Mouse (Mus musculus): Measurements from ENCODE around the gene Snapin. TPM values are rescaled to one million over a fixed set of nuclear protein-coding genes. Genes with fewer than 3 reads are reported as not detected.
A peak's percentile ranks its signal among the peaks of the same experiment; 100 is the strongest.

Gene Snapin
- polyA plus RNA-seq, 1 experiment, result 65.1 TPM

- H3K36me3 ChIP-seq (ENCODE audit: control insufficient read depth, insufficient read depth, low read length, poor library complexity, severe bottlenecking), result no peaks in the 10 kb centered on the region
- no peak overlapping the region for H3K9ac ChIP-seq (ENCODE audit: low read depth, poor library complexity, severe bottlenecking)
- H3K4me1 ChIP-seq (ENCODE audit: control insufficient read depth, insufficient read depth, low read length), result no peaks in the 10 kb centered on the region
- 0 out of 2 replicates have a peak, but pooled peaks cover 2% of the 10 kb centered on the region for H3K27me3 ChIP-seq (ENCODE audit: control insufficient read depth, insufficient read depth, low read length, poor library complexity, severe bottlenecking)
- no peaks in the 10 kb centered on the region for H3K9me3 ChIP-seq (replicated peaks; ENCODE audit: control insufficient read depth, insufficient read depth, low read length, poor library complexity, severe bottlenecking)
- H3K27ac ChIP-seq (ENCODE audit: insufficient read depth, low read length), result no peak overlapping the region
- TF ChIP-seq CTCF (IDR thresholded peaks at IDR 0.05; ENCODE audit: low read depth, low read length), result no peak
- TF ChIP-seq POLR2A (IDR thresholded peaks at IDR 0.05; ENCODE audit: insufficient read depth, low read length), result no peak
- no peak for TF ChIP-seq EP300 (IDR thresholded peaks at IDR 0.05; ENCODE audit: insufficient read depth, low read depth, low read length)
- H3K4me3 ChIP-seq (ENCODE audit: low read depth, low read length), result no peak overlapping the region
These were observed 30.5 kb downstream of the Snapin start for GRCm38 (mm10) chr3:90460315-90460714.

GRCm38 (mm10) chr3:90459727-90460126 lies 31.1 kb downstream of the Snapin start:
- Histone ChIP-seq H3K9me3 (replicated peaks; ENCODE audit: control insufficient read depth, insufficient read depth, low read length, poor library complexity, severe bottlenecking) (no peaks in the 10 kb centered on the region), H3K4me1 (ENCODE audit: control insufficient read depth, insufficient read depth, low read length) (no peaks in the 10 kb centered on the region), H3K36me3 (ENCODE audit: control insufficient read depth, insufficient read depth, low read length, poor library complexity, severe bottlenecking) (no peaks in the 10 kb centered on the region), H3K27me3 (ENCODE audit: control insufficient read depth, insufficient read depth, low read length, poor library complexity, severe bottlenecking) (no peaks in the 10 kb centered on the region), H3K4me3 (ENCODE audit: low read depth, low read length) (no peak overlapping the region), H3K27ac (ENCODE audit: insufficient read depth, low read length) (no peak overlapping the region), H3K9ac (ENCODE audit: low read depth, poor library complexity, severe bottlenecking) (no peak overlapping the region)
- TF ChIP-seq EP300 (IDR thresholded peaks at IDR 0.05; ENCODE audit: insufficient read depth, low read depth, low read length) (no peak), POLR2A (IDR thresholded peaks at IDR 0.05; ENCODE audit: insufficient read depth, low read length) (no peak), CTCF (IDR thresholded peaks at IDR 0.05; ENCODE audit: low read depth, low read length) (no peak)

GRCm38 (mm10) chr3:90454931-90455330 lies 35.9 kb downstream of the Snapin start:
- H3K9me3 ChIP-seq (replicated peaks; ENCODE audit: control insufficient read depth, insufficient read depth, low read length, poor library complexity, severe bottlenecking), result no peaks in the 10 kb centered on the region
- peak overlapping the region; percentile 66 for H3K4me3 ChIP-seq (ENCODE audit: low read depth, low read length)
- no peaks in the 10 kb centered on the region for H3K36me3 ChIP-seq (ENCODE audit: control insufficient read depth, insufficient read depth, low read length, poor library complexity, severe bottlenecking)
- peak overlapping the region; percentile 40 for H3K27ac ChIP-seq (ENCODE audit: insufficient read depth, low read length)
- H3K27me3 ChIP-seq (ENCODE audit: control insufficient read depth, insufficient read depth, low read length, poor library complexity, severe bottlenecking), result no peaks in the 10 kb centered on the region
- H3K9ac ChIP-seq (ENCODE audit: low read depth, poor library complexity, severe bottlenecking), result peak overlapping the region; percentile 28
- TF ChIP-seq CTCF (IDR thresholded peaks at IDR 0.05; ENCODE audit: low read depth, low read length), result no peak
- TF ChIP-seq POLR2A (IDR thresholded peaks at IDR 0.05; ENCODE audit: insufficient read depth, low read length), result no peak
- no peak for TF ChIP-seq EP300 (IDR thresholded peaks at IDR 0.05; ENCODE audit: insufficient read depth, low read depth, low read length)
- H3K4me1 ChIP-seq (ENCODE audit: control insufficient read depth, insufficient read depth, low read length), result no peaks in the 10 kb centered on the region

GRCm38 (mm10) chr3:90451396-90452095 lies 39.3 kb downstream of the Snapin start:
- Histone ChIP-seq H3K4me3 (ENCODE audit: low read depth, low read length) (peak overlapping the region; percentile 71), H3K9ac (ENCODE audit: low read depth, poor library complexity, severe bottlenecking) (peak overlapping the region; percentile 67), H3K4me1 (ENCODE audit: control insufficient read depth, insufficient read depth, low read length) (peaks cover 2% of the 10 kb centered on the region), H3K36me3 (ENCODE audit: control insufficient read depth, insufficient read depth, low read length, poor library complexity, severe bottlenecking) (no peaks in the 10 kb centered on the region), H3K27ac (ENCODE audit: insufficient read depth, low read length) (peak overlapping the region; percentile 90), H3K27me3 (ENCODE audit: control insufficient read depth, insufficient read depth, low read length, poor library complexity, severe bottlenecking) (no peaks in the 10 kb centered on the region), H3K9me3 (replicated peaks; ENCODE audit: control insufficient read depth, insufficient read depth, low read length, poor library complexity, severe bottlenecking) (no peaks in the 10 kb centered on the region)
- TF ChIP-seq CTCF (IDR thresholded peaks at IDR 0.05; ENCODE audit: low read depth, low read length) (no peak), EP300 (IDR thresholded peaks at IDR 0.05; ENCODE audit: insufficient read depth, low read depth, low read length) (0 out of 2 replicates have a peak, but pooled peaks have one; percentile 17), POLR2A (IDR thresholded peaks at IDR 0.05; ENCODE audit: insufficient read depth, low read length) (peak; percentile 40)

GRCm38 (mm10) chr3:90450874-90451273 lies 40.0 kb downstream of the Snapin start:
- H3K9me3 ChIP-seq (replicated peaks; ENCODE audit: control insufficient read depth, insufficient read depth, low read length, poor library complexity, severe bottlenecking), result no peaks in the 10 kb centered on the region
- peak overlapping the region; percentile 71 for H3K4me3 ChIP-seq (ENCODE audit: low read depth, low read length)
- peak overlapping the region; percentile 67 for H3K9ac ChIP-seq (ENCODE audit: low read depth, poor library complexity, severe bottlenecking)
- no peaks in the 10 kb centered on the region for H3K27me3 ChIP-seq (ENCODE audit: control insufficient read depth, insufficient read depth, low read length, poor library complexity, severe bottlenecking)
- peaks cover 2% of the 10 kb centered on the region for H3K4me1 ChIP-seq (ENCODE audit: control insufficient read depth, insufficient read depth, low read length)
- TF ChIP-seq CTCF (IDR thresholded peaks at IDR 0.05; ENCODE audit: low read depth, low read length) (no peak), EP300 (IDR thresholded peaks at IDR 0.05; ENCODE audit: insufficient read depth, low read depth, low read length) (no peak), POLR2A (IDR thresholded peaks at IDR 0.05; ENCODE audit: insufficient read depth, low read length) (no peak)
- H3K36me3 ChIP-seq (ENCODE audit: control insufficient read depth, insufficient read depth, low read length, poor library complexity, severe bottlenecking), result no peaks in the 10 kb centered on the region
- peak overlapping the region; percentile 90 for H3K27ac ChIP-seq (ENCODE audit: insufficient read depth, low read length)

- no peak for TF ChIP-seq CTCF (IDR thresholded peaks at IDR 0.05; ENCODE audit: low read depth, low read length)
- TF ChIP-seq POLR2A (IDR thresholded peaks at IDR 0.05; ENCODE audit: insufficient read depth, low read length), result no peak
- TF ChIP-seq EP300 (IDR thresholded peaks at IDR 0.05; ENCODE audit: insufficient read depth, low read depth, low read length), result no peak
- peak overlapping the region; percentile 27; the same call in 1 of the 2 replicates for H3K9ac ChIP-seq (ENCODE audit: low read depth, poor library complexity, severe bottlenecking)
- H3K27ac ChIP-seq (ENCODE audit: insufficient read depth, low read length), result peak overlapping the region; percentile 87
- H3K9me3 ChIP-seq (replicated peaks; ENCODE audit: control insufficient read depth, insufficient read depth, low read length, poor library complexity, severe bottlenecking), result no peaks in the 10 kb centered on the region
- peaks cover 2% of the 10 kb centered on the region for H3K4me1 ChIP-seq (ENCODE audit: control insufficient read depth, insufficient read depth, low read length)
- no peak overlapping the region for H3K4me3 ChIP-seq (ENCODE audit: low read depth, low read length)
- H3K36me3 ChIP-seq (ENCODE audit: control insufficient read depth, insufficient read depth, low read length, poor library complexity, severe bottlenecking), result no peaks in the 10 kb centered on the region
- no peaks in the 10 kb centered on the region for H3K27me3 ChIP-seq (ENCODE audit: control insufficient read depth, insufficient read depth, low read length, poor library complexity, severe bottlenecking)
These were observed 42.2 kb downstream of the Snapin start for GRCm38 (mm10) chr3:90448626-90449025.
